In genomic region chr19:57554086-57554485, GRCm38 (mm10) we compare ENCODE assay signal across 23 mouse cellular contexts.
"Had no signal": no experiment of that assay in that cellular context is flagged by ENCODE, and none has a peak within 500 bp of the region (broad histone marks: within the 10 kb centered on the region; RNA-seq: fewer than 3 reads in every experiment).

No protein-coding gene starts in this region.

- H3K4me2 ChIP-seq: heart, embryonic 12.5 days; hindbrain, embryonic 12.5 days; hindbrain, embryonic 15.5 days; intestine, embryonic 15.5 days; kidney, embryonic 15.5 days; limb, embryonic 13.5 days; limb, embryonic 15.5 days; liver, embryonic 12.5 days had no signal

- DNase-seq: gastrocnemius, postnatal 14 days; gastrocnemius, postnatal 36 days; heart, adult 18-20 months; heart, postnatal 10 days; heart, postnatal 4 days; kidney, adult 11 months; kidney, postnatal 14 days; layer of hippocampus, adult 9-11 months; layer of hippocampus, postnatal 36 days; left cerebral cortex, postnatal 4 days had no signal

- ATAC-seq: hindbrain, postnatal 0 days; intestine, embryonic 15.5 days; liver, embryonic 12.5 days had no signal

- H3K4me3 ChIP-seq: heart, embryonic 10.5 days; heart, embryonic 12.5 days; hindbrain, embryonic 10.5 days; hindbrain, embryonic 12.5 days; hindbrain, embryonic 15.5 days; intestine, embryonic 15.5 days; kidney, embryonic 15.5 days; limb, embryonic 13.5 days; limb, embryonic 15.5 days; liver, embryonic 12.5 days had no signal

- H3K27ac ChIP-seq: heart, embryonic 10.5 days; hindbrain, embryonic 12.5 days; hindbrain, embryonic 15.5 days; hindbrain, postnatal 0 days; intestine, embryonic 15.5 days; kidney, embryonic 15.5 days; kidney, postnatal 0 days; limb, embryonic 13.5 days; limb, embryonic 15.5 days; liver, embryonic 12.5 days; liver, embryonic 14.5 days had no signal

- H3K27me3 ChIP-seq: heart, embryonic 12.5 days; hindbrain, embryonic 12.5 days; hindbrain, embryonic 15.5 days; intestine, embryonic 15.5 days; kidney, embryonic 15.5 days; limb, embryonic 13.5 days; limb, embryonic 15.5 days; liver, embryonic 12.5 days had no signal

- H3K4me1 ChIP-seq: heart, embryonic 10.5 days; intestine, embryonic 15.5 days; liver, embryonic 12.5 days had no signal

- H3K9ac ChIP-seq: heart, embryonic 12.5 days; hindbrain, embryonic 12.5 days; hindbrain, embryonic 15.5 days; intestine, embryonic 15.5 days; kidney, embryonic 15.5 days; limb, embryonic 13.5 days; limb, embryonic 15.5 days; liver, embryonic 12.5 days; liver, embryonic 14.5 days had no signal

- H3K9me3 ChIP-seq: heart, embryonic 10.5 days; hindbrain, embryonic 15.5 days; intestine, embryonic 15.5 days; limb, embryonic 15.5 days; liver, embryonic 12.5 days had no signal

- H3K36me3 ChIP-seq: heart, embryonic 10.5 days; heart, embryonic 12.5 days; hindbrain, embryonic 10.5 days; hindbrain, embryonic 12.5 days; hindbrain, embryonic 15.5 days; intestine, embryonic 15.5 days; kidney, embryonic 15.5 days; limb, embryonic 13.5 days; limb, embryonic 15.5 days; liver, embryonic 12.5 days had no signal
